Mouse (Mus musculus): ENCODE results near the gene Fyn. TPM values are rescaled to one million over a fixed set of nuclear protein-coding genes. Genes with fewer than 3 reads are reported as not detected.

Gene Fyn
- polyA plus RNA-seq, 1 experiment: 20.6 TPM

DNA sequence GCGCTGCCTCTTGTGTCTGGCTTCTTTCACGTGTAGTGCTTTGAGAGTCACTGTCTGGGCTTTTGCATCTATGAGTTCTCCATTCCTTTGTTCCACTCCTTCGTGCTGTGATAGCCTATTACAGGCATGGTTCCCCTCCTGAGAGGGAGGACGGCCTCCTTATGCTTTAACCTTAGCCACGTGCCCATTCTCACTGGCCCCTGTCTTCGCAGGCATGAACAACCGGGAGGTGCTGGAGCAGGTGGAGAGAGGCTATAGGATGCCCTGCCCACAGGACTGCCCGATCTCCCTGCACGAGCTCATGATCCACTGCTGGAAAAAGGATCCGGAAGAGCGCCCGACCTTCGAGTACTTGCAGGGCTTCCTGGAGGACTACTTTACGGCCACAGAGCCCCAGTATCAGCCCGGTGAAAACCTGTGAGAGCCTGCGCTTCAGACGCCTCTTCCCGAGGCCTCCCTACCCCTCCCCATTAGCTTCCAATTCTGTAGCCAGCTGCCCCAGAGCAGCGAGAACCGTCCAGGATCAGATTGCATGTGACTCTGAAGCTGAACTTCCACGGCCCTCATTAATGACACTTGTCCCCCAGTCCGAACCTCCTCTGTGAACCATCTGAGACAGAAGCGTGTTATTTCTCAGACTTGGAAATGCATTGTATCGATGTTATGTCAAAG is 195.0 kb downstream of the Fyn start:
- DNase-seq (ENCODE audit: low spot score): no peak

DNA sequence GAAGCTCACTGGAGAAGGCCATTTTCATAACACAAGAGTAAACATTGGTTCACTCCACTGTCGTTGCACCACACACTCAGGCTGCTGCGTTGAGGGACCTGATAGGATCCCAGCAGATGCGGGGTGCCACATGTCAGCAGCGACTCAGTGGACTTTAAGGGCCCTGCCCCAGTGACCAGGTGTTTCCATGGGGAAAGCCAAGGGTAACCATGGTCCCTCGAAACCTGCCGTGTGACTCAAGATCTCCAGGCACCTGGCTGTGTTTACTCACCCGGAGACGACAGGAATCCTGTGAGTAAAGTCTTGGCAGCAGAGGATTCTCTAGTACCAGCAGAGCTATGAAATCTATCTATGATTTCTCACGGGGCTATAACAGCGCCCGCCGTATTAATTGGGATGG is 198.2 kb downstream of the Fyn start:
- no peak for DNase-seq (ENCODE audit: low spot score)

- no peak for DNase-seq (ENCODE audit: low spot score)
Observed at GRCm38 (mm10) chr10:39568991-39569390, 200.3 kb downstream of the Fyn start.

DNA sequence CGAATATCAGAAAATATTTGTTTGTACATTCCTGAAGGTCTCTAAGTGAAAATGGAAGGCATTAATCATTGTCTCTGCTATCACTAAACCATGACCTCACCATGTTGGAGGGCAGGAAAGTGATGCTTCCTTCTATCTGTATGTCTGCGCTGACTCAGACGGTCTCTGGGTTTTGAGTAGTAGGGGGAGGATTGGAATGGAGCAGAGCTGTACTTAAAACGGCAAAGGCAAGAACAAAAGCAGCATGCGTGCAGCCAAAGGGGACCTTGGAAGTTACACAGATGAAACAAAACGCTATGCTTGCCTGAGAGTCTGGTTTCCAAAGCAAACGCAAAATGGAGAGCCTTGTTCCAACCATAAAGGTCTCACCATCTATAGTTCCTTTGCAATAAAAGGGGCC is 202.4 kb downstream of the Fyn start:
- no peak for DNase-seq (ENCODE audit: low spot score)

DNA sequence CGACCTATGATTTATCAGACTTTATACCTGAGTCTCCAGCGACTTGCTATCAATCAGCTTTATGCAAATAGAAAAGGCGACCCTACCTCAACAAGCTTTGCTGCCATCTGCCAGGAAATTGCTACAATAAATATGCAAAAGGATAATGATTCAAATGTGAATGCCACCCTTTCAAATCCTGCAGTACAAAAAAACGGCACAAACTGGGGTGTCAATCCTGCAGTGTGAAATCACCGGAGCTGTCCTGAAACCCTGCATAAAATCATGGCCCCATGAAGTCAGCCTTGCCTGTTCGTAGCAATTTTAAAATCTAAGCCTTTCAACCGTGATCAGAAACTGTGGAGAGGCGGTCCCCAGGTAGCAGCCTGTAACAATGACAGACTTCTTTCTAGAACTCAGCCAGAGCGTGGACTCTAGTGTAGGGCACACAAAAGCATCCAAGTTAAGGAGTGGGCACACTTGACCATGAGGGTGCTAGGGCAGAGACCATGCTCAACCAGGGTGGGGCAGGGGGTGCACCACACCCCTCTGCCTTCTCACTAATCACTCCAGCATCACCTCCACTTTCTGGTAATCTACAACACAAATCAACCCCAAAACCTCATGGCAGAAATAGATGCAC is 203.5 kb downstream of the Fyn start:
- no peak for DNase-seq (ENCODE audit: low spot score)

DNA sequence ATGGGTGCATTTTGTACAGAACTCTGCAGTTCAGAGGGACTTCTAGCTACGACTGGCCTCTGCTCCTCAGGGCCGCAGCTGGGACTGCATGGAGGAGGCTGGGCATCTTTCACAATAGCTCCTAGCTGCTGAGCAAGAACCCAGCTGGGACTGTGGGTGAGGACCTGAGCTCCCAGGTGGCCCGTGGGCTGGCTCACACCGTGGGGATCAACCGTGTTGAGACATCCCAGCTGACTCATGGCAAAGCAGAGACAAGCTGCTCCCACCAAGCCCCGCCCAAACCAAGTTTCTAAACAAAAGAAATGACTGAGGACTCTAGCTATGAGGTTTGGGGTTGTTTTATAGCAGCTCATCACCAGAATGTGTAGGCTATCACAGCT is 204.0 kb downstream of the Fyn start:
- no peak for DNase-seq (ENCODE audit: low spot score)

DNA sequence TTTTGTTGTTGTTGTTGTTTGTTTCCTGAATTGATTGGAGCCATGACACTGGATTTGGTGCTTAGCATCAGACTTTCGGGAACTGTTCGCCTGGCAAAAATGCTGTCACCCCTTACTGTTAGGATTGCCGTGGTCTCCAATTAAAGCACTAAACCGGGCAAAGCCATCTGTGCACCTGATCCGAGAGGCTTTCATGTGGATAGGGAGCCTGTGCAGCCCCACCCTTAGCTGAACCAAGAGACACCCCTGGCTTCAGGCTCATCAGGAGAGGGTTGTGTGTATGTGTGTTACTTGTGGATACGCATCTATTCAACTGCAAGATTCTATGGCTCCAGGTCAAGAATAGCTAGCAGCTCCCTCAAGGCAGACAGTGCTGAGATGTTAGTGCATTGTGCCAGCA is 207.8 kb downstream of the Fyn start:
- no peak for DNase-seq (ENCODE audit: low spot score)

GRCm38 (mm10) chr10:39580477-39580876 is 211.8 kb downstream of the Fyn start:
- DNase-seq (ENCODE audit: low spot score): no peak

DNA sequence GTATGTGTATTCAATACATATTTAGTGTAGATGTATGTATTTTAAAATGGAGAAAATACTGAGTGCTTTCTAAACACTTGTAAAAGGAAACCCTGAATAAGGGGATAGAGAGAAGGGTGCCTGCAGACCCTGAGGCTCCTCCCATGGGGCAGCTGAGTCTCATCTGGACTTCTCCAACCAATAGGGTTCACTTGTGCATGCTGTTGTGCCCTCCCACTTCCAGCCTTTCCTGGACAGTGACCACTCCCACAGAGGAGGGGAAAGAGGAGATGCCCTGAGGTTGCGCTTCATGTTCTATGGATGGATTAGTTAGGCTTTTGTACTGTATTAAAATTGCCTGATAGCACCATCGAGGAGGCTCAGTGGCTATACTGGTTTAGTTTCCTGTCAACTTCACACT is 213.7 kb downstream of the Fyn start:
- DNase-seq (ENCODE audit: low spot score): no peak

DNA sequence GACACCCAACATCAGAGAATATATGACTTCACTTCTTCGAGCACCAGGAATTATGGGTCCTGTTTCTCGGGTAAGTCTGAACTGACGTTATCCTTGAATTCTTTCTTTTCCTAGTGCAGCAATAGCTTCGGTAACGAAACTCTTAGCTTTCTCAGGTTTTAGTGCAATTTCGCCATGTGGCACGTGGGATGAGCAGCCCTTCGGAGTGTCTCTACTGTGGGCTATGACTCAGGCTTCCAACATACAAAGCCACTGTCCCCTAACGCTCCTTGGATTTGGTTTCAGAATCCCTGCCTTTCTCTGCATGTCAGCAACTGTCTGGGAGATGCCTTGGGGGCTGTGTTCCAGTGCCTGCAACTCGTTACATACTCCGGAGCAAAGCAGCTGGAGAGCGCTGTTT is 215.1 kb downstream of the Fyn start:
- DNase-seq (ENCODE audit: low spot score): no peak

DNA sequence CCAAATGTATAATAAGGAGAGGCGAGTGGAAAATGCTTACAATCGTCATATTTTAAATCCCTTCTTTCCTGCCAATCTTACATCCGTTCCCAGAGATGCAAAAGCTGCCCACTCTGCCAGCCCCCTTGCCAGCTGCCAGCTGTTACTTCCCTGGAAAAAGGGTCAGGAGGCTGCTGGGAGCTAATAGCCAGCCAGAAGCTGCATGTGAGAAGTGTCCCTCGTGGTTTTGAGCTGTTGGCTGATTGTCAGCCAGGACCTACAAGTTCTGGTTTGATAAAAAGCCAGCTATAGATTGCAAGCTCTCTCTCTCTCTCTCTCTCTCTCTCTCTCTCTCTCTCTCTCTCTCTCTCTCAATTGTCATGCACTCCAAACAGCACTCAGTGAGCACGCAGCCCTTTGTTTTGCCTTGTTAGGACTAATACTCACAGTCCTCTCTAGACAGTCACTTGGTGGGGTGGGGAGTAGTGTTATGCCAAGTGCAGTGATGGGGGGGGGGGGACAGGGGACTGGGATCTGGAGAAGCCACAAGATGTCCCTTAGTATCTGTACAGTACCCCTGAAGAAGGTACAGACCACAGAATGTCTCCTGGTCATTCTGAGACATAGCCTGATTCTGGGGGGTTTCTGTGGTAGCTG is 218.8 kb downstream of the Fyn start:
- no peak for DNase-seq (ENCODE audit: low spot score)

- no peak for DNase-seq (ENCODE audit: low spot score)
Observed at GRCm38 (mm10) chr10:39587973-39588746, 219.5 kb downstream of the Fyn start.

DNA sequence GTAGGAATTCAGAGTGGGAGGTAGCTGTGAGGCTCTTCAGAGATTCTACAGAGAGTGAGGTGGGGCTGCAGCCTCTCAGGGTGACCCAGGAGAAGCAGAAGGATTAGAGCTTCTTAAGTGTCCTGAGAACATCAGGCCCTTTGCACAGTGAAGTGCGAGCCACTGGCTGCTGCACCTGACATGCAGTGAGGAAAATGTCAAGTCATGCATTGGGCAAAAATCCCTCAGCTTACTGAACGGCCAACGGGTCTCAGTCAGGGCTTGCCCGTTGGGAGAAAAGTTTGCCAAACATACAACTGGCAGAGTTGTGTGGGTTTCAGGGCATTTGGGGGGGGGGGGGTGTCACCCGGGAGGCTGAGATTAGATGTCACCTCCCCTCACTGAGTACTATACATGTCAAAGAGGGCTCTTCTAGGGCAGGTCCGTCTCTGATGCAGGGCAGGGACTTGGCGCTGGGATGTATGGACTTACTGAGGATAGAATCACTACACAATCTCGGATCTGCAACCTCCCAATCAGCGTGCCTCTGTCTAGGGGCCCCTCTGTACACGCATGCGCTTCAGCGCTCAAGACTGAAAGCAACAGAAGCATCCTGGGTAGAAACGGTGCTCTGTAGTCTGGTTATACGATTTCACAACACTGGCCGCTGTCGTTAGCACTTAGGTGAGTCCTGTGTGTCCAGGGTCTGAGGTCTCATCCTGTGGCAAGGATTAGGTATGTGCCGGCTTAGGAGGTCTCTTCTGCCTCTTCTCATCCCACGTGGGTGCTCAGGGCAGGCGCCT is 221.3 kb downstream of the Fyn start:
- DNase-seq (ENCODE audit: low spot score): no peak

DNA sequence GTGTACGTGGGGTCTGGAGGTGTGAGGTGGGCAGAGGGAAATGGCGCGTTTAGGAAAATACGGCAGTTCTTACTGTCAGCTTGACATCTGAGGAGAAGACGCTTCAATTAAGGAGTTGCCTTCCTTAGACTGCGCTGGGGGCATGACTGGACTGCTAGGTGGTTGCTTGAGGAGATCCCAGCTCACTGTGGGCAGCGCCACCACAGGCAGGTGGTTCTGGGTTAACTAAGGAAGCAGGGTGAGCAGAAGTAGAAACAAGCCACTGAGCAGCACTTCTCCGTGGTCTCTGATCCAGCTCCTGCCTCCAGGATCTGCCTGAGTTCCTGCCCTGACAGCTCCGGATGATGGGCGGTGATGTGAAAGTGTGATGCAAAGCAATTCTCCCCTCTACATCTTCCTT is 222.0 kb downstream of the Fyn start:
- no peak for DNase-seq (ENCODE audit: low spot score)

DNA sequence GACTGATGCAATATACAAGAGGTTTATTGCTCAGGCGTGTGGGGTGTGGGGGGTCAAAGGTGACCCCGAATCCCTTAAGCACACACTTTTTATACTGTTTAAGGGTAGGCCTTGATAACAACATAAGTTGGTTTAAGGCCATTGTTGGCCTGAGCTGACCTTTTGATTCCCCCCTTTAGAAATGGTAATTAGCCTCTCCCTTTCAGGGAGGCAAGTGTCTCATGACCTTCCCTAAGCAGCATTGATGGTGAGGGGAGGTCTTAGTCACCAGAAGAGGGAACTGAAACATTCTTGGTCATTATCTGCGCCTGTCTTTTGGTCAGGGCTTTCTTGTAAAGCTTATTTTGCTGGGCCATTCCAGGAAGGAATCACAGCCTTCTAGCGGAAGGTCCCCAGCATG is 223.8 kb downstream of the Fyn start:
- no peak for DNase-seq (ENCODE audit: low spot score)

DNA sequence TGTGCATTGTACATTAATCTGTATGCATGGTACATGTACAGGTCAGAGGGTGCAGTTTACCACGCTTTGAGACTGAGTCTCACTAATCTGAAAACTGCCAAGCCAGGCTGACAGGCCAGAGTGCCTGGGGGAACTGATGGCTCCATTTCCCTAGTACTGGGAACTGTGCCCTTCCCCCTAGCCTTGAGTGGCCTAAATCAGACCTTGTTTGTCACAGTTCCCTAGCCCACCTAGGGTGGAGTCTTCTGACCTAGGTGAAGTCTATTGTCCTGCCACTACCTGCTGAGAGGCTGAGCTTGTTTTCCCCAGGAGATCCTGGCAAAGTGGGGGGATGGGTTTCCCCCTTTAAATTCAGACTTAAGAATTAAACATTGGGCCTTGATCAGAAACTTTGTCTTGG is 226.1 kb downstream of the Fyn start:
- DNase-seq (ENCODE audit: low spot score): no peak

- DNase-seq (ENCODE audit: low spot score): no peak
Observed at GRCm38 (mm10) chr10:39595862-39596261, 227.2 kb downstream of the Fyn start.

GRCm38 (mm10) chr10:39597116-39597791 is 228.6 kb downstream of the Fyn start:
- DNase-seq (ENCODE audit: low spot score): no peak

GRCm38 (mm10) chr10:39597792-39598183 is 229.1 kb downstream of the Fyn start:
- DNase-seq (ENCODE audit: low spot score): no peak

DNA sequence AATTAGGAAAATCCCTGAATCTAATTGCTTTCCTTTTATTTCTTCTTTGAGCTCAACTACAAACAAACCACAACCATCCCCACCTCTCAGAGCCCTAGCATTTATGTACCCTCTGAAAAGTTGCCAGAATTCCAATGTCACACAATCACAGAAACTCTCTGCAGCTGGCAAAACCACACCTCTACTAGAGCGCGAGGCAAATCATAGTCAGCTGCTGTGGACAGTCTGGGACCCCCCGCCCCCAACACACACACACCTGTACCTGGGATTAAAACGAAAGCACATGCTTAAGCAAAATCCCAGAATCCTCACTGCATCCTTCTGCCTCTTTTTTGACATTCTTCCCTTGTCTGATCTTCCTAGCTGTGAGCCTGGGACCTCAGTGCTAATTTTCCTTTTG is 230.9 kb downstream of the Fyn start:
- no peak for DNase-seq (ENCODE audit: low spot score)

- DNase-seq (ENCODE audit: low spot score): no peak
Observed at GRCm38 (mm10) chr10:39600115-39600514, 231.5 kb downstream of the Fyn start.
